Mouse (Mus musculus): Measurements from ENCODE around the gene Fam107a.

Fam107a gene

DNA sequence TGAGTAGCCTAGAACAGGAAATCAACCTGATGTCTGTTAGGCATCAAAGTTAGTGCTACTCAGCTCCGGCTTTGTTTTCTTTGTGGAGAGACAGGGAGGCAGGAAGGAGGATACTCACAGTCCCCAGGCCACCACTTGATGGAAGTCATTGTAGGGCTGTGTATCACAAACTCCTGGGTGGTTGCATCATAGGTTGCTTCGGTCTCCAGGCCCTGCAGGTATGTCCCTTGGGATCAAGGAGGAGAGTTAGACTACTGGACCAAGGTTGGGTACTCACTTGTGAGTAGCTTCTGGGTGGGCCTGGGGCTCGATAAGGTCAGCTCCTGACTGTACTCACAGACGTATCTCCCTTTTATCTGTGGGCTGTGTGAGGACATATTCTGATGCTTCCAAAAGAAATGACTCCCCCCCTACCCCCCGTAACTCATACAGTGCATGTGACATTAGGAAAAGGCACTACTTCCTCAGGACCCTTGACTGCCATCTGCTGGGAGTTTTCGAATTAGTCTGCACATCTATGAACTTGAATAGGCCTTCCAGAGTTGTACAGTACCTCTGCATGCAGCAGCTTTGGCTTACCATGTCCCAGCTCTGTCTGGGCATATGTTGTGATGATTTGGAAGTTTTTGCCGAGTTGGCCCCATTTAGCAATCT is 62.6 kb downstream of the Fam107a start:
- peak; percentile 77 to 83 for DNase-seq

DNA sequence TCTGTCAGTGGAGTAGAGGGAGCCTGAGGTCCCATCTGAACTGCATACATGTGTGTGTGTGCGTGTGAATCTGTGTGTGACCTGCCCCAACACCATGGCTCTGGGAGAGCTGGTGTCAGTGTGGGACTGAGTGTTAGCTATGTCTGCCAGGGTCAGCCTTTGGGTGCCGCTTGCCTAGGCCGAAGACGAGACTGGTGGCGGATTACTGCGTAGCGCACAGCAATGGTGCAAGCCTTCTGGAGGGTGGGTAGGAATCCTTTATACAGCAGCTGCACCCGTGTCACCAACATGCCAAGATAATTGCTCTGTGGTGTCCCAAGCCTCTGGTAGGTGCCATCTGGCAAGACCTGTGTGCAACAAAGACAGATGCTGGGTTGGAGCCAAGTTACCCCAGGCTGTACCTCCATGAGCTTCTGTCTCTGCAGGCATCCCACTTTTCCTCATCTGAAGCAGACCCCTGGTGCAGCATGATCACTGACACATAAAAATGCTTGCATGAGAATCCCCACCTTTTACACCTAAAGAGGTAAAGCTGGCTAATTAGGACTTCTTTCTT is 66.4 kb downstream of the Fam107a start:
- DNase-seq = no peak

DNA sequence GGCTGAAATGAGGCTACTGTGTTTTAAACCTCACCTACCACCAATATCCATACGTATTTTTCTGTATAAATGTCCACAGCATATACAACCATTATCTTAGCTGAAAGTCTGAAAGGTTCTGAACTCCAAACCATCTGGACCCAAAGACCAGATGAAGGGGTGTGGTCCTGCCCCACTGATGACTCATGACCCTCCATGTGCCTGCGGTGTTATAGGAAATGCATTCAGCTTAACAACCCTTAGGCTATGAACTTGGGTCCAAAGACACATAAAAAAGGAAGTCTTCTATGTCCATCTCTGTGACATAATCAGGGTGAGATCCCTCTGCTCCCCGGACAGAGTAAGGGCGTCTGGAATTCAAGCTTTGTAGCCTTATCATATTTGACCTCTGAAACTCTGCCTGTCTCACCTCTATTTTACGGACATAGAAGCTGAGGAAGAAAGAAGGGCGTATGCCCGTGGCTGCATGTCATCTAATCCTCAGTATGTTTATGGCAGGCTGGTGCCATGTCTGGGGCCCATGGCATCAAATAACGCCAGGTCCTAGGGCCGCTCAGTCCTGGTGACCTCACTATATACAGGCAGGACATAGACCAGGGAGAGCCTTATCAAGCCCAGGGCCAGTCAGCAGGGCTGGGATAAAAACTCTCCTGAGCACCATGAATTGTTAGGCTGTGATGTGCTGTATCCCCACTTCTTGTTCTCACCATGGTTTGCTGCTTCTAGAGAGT is 67.5 kb downstream of the Fam107a start:
- no peak for DNase-seq

DNA sequence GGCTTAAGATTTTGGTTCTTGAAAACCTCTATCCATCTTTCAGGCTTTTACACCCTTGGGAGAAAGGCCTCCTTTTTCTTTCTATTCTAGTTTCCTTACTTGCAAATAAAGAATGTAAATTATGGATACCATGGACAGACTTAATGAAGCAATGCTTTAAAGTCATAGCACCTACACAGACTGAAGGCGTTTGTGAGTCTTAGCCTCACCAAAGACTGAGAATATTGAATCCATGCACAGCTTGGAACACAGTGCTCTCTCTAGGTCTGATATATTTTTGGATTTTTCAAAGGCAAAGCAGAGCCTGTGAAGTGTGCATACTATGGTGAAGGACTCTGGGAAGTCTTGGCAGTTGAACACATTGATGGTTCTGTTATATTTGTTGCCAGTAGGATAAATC is 68.6 kb downstream of the Fam107a start:
- DNase-seq = no peak

DNA sequence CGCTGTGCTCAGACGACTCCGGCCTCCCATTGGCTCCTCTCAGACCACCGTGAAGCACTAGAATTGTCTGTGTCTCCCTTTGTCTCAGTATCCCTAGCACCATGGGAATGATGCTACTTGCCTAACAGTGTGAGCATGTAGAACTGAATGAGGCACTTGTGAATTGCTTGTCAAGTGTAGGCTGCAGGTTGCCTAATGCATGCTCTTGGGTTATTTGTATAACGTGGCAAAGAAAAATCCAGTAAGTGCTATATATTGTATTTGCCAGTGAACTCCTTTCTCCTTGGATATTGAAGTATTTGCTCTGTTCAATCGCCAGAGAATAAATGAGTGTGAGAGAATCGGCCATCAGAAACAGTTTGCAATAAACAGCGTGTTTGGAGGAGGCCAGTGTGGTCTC is 70.9 kb downstream of the Fam107a start:
- no peak for DNase-seq

Data from kidney, postnatal 4 days (tissue).